ENCODE assay signal across 17 mouse cellular contexts in the genomic region with DNA sequence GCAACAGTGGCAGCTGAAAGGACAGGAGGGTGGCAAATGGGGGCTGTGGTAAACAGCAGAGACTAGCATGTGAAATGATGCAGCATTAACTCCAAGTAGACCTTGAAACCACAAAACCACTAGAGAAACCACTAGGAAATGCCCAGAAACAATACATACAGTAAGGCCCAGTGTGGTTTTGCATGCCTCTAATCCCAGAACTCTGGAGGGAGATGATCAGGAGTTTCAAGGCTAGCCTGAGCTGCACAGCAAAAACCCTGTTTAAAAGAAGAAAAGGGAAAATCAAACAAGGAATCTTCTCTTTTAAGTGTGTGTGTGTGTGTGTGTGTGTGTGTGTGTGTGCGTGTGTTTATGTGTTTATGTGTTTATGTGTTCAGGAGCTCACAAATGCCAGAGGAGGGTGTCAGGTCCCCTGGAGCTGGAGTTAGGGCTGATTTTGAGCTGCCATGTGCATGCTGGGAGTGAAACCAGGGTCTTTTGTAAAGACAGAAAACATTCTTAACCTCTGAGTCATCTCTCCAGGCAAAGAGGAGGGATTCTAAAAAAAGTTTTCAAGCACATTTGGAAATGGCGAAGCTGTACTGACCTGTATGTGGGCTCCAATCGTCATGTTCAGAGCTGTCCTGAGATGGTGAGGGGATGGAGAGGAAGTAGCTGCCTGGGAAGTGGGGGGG. TPM values are rescaled to one million over a fixed set of nuclear protein-coding genes. Genes with fewer than 3 reads are reported as not detected.
DNase-seq lines count a peak whose midpoint lies in the region; ATAC-seq and TF ChIP-seq lines count a peak whose summit lies in the region.
"Had no signal": no experiment of that assay in that cellular context is flagged by ENCODE, and none has a peak within 500 bp of the region (broad histone marks: within the 10 kb centered on the region; RNA-seq: fewer than 3 reads in every experiment).

No protein-coding gene starts in this region.

- H3K36me3 ChIP-seq in heart, embryonic 11.5 days (ENCODE audit: control insufficient read depth, insufficient read depth, low read length) = no peaks in the 10 kb centered on the region
- no peaks in the 10 kb centered on the region for H3K36me3 ChIP-seq in lung, postnatal 0 days (ENCODE audit: insufficient read depth, low read length)
- H3K36me3 ChIP-seq in embryonic facial prominence, embryonic 12.5 days = no peaks in the 10 kb centered on the region
- no peaks in the 10 kb centered on the region for H3K36me3 ChIP-seq in hindbrain, embryonic 11.5 days (ENCODE audit: control insufficient read depth, insufficient read depth, low read length)
- H3K36me3 ChIP-seq: liver, embryonic 13.5 days had no signal

- no peaks in the 10 kb centered on the region for H3K9me3 ChIP-seq in heart, embryonic 11.5 days (replicated peaks; ENCODE audit: control insufficient read depth, low read length)
- no peaks in the 10 kb centered on the region for H3K9me3 ChIP-seq in lung, postnatal 0 days (ENCODE audit: low read length)
- H3K9me3 ChIP-seq in embryonic facial prominence, embryonic 12.5 days = no peaks in the 10 kb centered on the region
- no peaks in the 10 kb centered on the region for H3K9me3 ChIP-seq in hindbrain, embryonic 11.5 days (ENCODE audit: control insufficient read depth, low read length)
- H3K9me3 ChIP-seq: liver, embryonic 13.5 days had no signal

- no peak overlapping the region for H3K4me3 ChIP-seq in heart, embryonic 11.5 days (ENCODE audit: low read depth, low read length)
- H3K4me3 ChIP-seq in lung, postnatal 0 days (ENCODE audit: low read depth, low read length) = no peak overlapping the region
- H3K4me3 ChIP-seq in lung, adult 2 months (replicated peaks; ENCODE audit: extremely low read depth, low read depth, low read length) = no peak overlapping the region
- no peak overlapping the region for H3K4me3 ChIP-seq in embryonic facial prominence, embryonic 12.5 days
- H3K4me3 ChIP-seq in hindbrain, embryonic 11.5 days (ENCODE audit: low read depth, low read length) = no peak overlapping the region
- H3K4me3 ChIP-seq: left cerebral cortex, adult 2 months; liver, embryonic 13.5 days had no signal

- H3K27ac ChIP-seq in heart, embryonic 11.5 days (ENCODE audit: low read depth, low read length) = peak overlapping the region; percentile 36; the same call in 1 of the 2 replicates
- H3K27ac ChIP-seq in lung, postnatal 0 days (ENCODE audit: low read length) = no peak overlapping the region
- H3K27ac ChIP-seq in embryonic facial prominence, embryonic 12.5 days = peak overlapping the region; percentile 32; the same call in 1 of the 2 replicates
- H3K27ac ChIP-seq in hindbrain, embryonic 11.5 days (ENCODE audit: low read depth, low read length) = no peak overlapping the region
- H3K27ac ChIP-seq: left cerebral cortex, adult 2 months; liver, embryonic 13.5 days had no signal

- no peak for TF ChIP-seq EP300 in lung, postnatal 0 days (IDR thresholded peaks at IDR 0.05)

- H3K4me2 ChIP-seq in heart, embryonic 11.5 days = no peak overlapping the region
- no peak overlapping the region for H3K4me2 ChIP-seq in lung, postnatal 0 days (replicated peaks; ENCODE audit: low read depth, low read length)
- no peak overlapping the region for H3K4me2 ChIP-seq in embryonic facial prominence, embryonic 12.5 days (replicated peaks)
- no peak overlapping the region for H3K4me2 ChIP-seq in hindbrain, embryonic 11.5 days (replicated peaks; ENCODE audit: low read depth, low read length)
- H3K4me2 ChIP-seq: liver, embryonic 13.5 days had no signal

- TF ChIP-seq POLR2A in lung, adult 2 months (IDR thresholded peaks at IDR 0.05; ENCODE audit: borderline replicate concordance, extremely low read depth, low read depth, low read length) = no peak

- 26% methylated on average over 3 of the region's 3 CpGs for WGBS in heart, embryonic 11.5 days (ENCODE audit: insufficient replicate concordance)
- 41% methylated on average over 3 of the region's 3 CpGs for WGBS in lung, postnatal 0 days
- WGBS in lung, adult 2 months = 49% methylated on average over 3 of the region's 3 CpGs
- WGBS in embryonic facial prominence, embryonic 12.5 days = 41% methylated on average over 3 of the region's 3 CpGs
- WGBS in hindbrain, embryonic 11.5 days = 69% methylated on average over 3 of the region's 3 CpGs

- TF ChIP-seq CTCF in lung, postnatal 0 days (IDR thresholded peaks at IDR 0.05) = no peak
- no peak for TF ChIP-seq CTCF in lung, adult 2 months (IDR thresholded peaks at IDR 0.05; ENCODE audit: insufficient read depth, low read length)

- H3K9ac ChIP-seq in heart, embryonic 11.5 days (ENCODE audit: low read depth, low read length) = no peak overlapping the region
- no peak overlapping the region for H3K9ac ChIP-seq in lung, postnatal 0 days (replicated peaks; ENCODE audit: low read depth)
- no peak overlapping the region for H3K9ac ChIP-seq in embryonic facial prominence, embryonic 12.5 days
- H3K9ac ChIP-seq in hindbrain, embryonic 11.5 days (ENCODE audit: low read depth, low read length) = no peak overlapping the region
- H3K9ac ChIP-seq: forebrain, postnatal 0 days; liver, embryonic 13.5 days had no signal

- intact Hi-C loops in heart, postnatal 14 days (cut with DNase I) = no loop called here

- DNase-seq in heart, postnatal 14 days = no peak
- peak; percentile 61 for DNase-seq in lung, postnatal 0 days (ENCODE audit: low spot score)
- DNase-seq in lung, adult 2 months = no peak
- no peak for DNase-seq in hindbrain, embryonic 11.5 days (ENCODE audit: low spot score)
- no peak for DNase-seq in right cerebral cortex, adult 2 months (ENCODE audit: low spot score in 2 of 2)
- no peak for DNase-seq in embryo, embryonic 9.5 days (ENCODE audit: extremely low spot score)
- DNase-seq: adrenal gland, postnatal 36 days; cerebellum, adult 18-20 months; forebrain, postnatal 0 days; gastrocnemius, postnatal 36 days; kidney, postnatal 14 days; liver, embryonic 13.5 days; spleen, adult 18-20 months had no signal

- peaks cover 23% of the 10 kb centered on the region for H3K4me1 ChIP-seq in heart, embryonic 11.5 days (ENCODE audit: control insufficient read depth, insufficient read depth, low read length)
- H3K4me1 ChIP-seq in lung, postnatal 0 days (ENCODE audit: insufficient read depth, low read depth, low read length) = no peaks in the 10 kb centered on the region
- H3K4me1 ChIP-seq in lung, adult 2 months (ENCODE audit: control insufficient read depth, insufficient read depth, low read length) = no peaks in the 10 kb centered on the region
- peaks cover 30% of the 10 kb centered on the region for H3K4me1 ChIP-seq in embryonic facial prominence, embryonic 12.5 days
- no peaks in the 10 kb centered on the region for H3K4me1 ChIP-seq in hindbrain, embryonic 11.5 days (replicated peaks; ENCODE audit: control insufficient read depth, insufficient read depth, low read length)

- no peak for ATAC-seq in heart, embryonic 11.5 days (replicated peaks; ENCODE audit: insufficient number of reproducible peaks, low FRiP score, low TSS enrichment)
- ATAC-seq in lung, postnatal 0 days = no peak
- no peak for ATAC-seq in embryonic facial prominence, embryonic 12.5 days (ENCODE audit: insufficient number of reproducible peaks, insufficient read depth, low FRiP score, low TSS enrichment)
- ATAC-seq in hindbrain, embryonic 11.5 days (ENCODE audit: low FRiP score) = no peak
- ATAC-seq: CD4-positive, CD25-positive, alpha-beta regulatory T cell, adult 4 months; forebrain, postnatal 0 days had no signal

- H3K27me3 ChIP-seq in heart, embryonic 11.5 days (ENCODE audit: control insufficient read depth, insufficient read depth, low read length) = no peaks in the 10 kb centered on the region
- H3K27me3 ChIP-seq in lung, postnatal 0 days (replicated peaks; ENCODE audit: insufficient read depth, low read length) = no peaks in the 10 kb centered on the region
- no peaks in the 10 kb centered on the region for H3K27me3 ChIP-seq in embryonic facial prominence, embryonic 12.5 days
- no peaks in the 10 kb centered on the region for H3K27me3 ChIP-seq in hindbrain, embryonic 11.5 days (ENCODE audit: control insufficient read depth, insufficient read depth, low read length)

RNA-seq across cellular contexts. Expression of a gene that starts 50.1 kb away (rescaled TPM):
- 4.4 and 4.6 TPM in 2 replicates for polyA plus RNA-seq in heart, embryonic 11.5 days (2014; fragmentation: Nextera tagmentation; extraction: Ambion mirVana)
- 10 to 100 TPM; 10.2 to 10.7 TPM for total RNA-seq in heart, postnatal 14 days (2021)
- polyA plus RNA-seq in lung, postnatal 0 days (2015; fragmentation: Nextera tagmentation; extraction: Ambion mirVana) = 2.3 TPM in 2 replicates
- polyA plus RNA-seq in lung, adult 2 months (2012; rRNA removed) = 20.7 and 21.9 TPM in 2 replicates
- polyA plus RNA-seq in embryonic facial prominence, embryonic 12.5 days (2016; fragmentation: Nextera tagmentation; extraction: Ambion mirVana) = 3.9 and 5.0 TPM in 2 replicates
- 3.9 and 4.3 TPM in 2 replicates for polyA plus RNA-seq in hindbrain, embryonic 11.5 days (2014; fragmentation: Nextera tagmentation; extraction: Ambion mirVana)

RNA-seq across cellular contexts. Expression of a gene that starts 58.1 kb away (rescaled TPM):
- polyA plus RNA-seq in heart, embryonic 11.5 days (2014; fragmentation: Nextera tagmentation; extraction: Ambion mirVana) = 196 and 230 TPM in 2 replicates
- 10 to 100 TPM; 25.3 to 27.7 TPM for total RNA-seq in heart, postnatal 14 days (2021)
- 134 and 144 TPM in 2 replicates for polyA plus RNA-seq in lung, postnatal 0 days (2015; fragmentation: Nextera tagmentation; extraction: Ambion mirVana)
- polyA plus RNA-seq in lung, adult 2 months (2012; rRNA removed) = 74.0 and 101 TPM in 2 replicates
- polyA plus RNA-seq in embryonic facial prominence, embryonic 12.5 days (2016; fragmentation: Nextera tagmentation; extraction: Ambion mirVana) = 480 and 498 TPM in 2 replicates
- polyA plus RNA-seq in hindbrain, embryonic 11.5 days (2014; fragmentation: Nextera tagmentation; extraction: Ambion mirVana) = 469 and 501 TPM in 2 replicates

Comparison
In these comparisons a context has a peak if more than half of its experiments do, and no peak if none do; other contexts are left out.
1. H3K27ac ChIP-seq: peak in heart, embryonic 11.5 days (single experiment) and embryonic facial prominence, embryonic 12.5 days (single experiment); none in lung, postnatal 0 days (single experiment) and hindbrain, embryonic 11.5 days (single experiment).